Mouse (Mus musculus) thymus, adult 2 months (tissue): ENCODE results near the gene Hcrt.

ENCODE experiments used
- CTCF ChIP-seq: fragments of 200-500 bp; IDR thresholded peaks from 2 replicates; pipeline ENCODE4 v1.5.1; 2012; ENCODE audit warnings: mild to moderate bottlenecking, control low read depth, low read length, moderate library complexity, borderline replicate concordance; ENCODE audit not compliant: control insufficient read depth, poor library complexity, insufficient read depth; ENCODE audit errors: extremely low read depth
- POLR2A ChIP-seq: fragments of 200-500 bp; IDR thresholded peaks from 2 replicates; pipeline ENCODE4 v1.6.1; 2012; ENCODE audit warnings: mild to moderate bottlenecking, low read length, control low read depth, moderate library complexity; ENCODE audit not compliant: control insufficient read depth, poor library complexity, insufficient read depth; ENCODE audit errors: extremely low read depth

- TF ChIP-seq POLR2A (no peak), CTCF (no peak)
Observed at GRCm38 (mm10) chr11:100722493-100723028, 40.2 kb downstream of the Hcrt start.
